Mouse (Mus musculus): ENCODE data around the gene Gm20517. TPM values are rescaled to one million over a fixed set of nuclear protein-coding genes. Genes with fewer than 3 reads are reported as not detected.
"Not testable (repeated sequence)": the region's sequence is repeated elsewhere in the genome, so short reads cannot be mapped to it uniquely, and the experiment has no call there.

The Gm20517 gene
- polyA plus RNA-seq, 1 experiment from 2014 or later: 1.8 TPM

DNA sequence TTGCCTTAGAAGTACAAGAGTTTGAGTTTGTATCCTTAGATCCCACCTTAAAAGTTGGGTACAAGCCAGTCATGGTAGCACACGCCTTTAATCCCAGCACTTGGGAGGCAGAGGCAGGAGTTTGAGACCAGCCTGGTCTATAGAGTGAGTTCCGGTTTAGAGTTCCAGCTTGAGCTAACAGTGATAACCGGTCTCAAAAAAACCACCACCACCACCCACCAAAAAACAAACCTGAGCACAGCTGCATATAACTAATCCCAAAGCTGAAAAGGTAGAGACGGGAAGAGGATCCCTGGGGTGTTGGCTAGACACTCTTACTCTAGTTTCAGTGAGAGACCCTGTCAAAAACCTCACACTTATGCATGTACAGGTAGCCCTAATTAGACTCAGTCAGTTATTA lies 5.3 kb downstream of the Gm20517 start:
- Histone ChIP-seq H3K27me3 (no peaks in the 10 kb centered on the region), H3K36me3 (peaks cover 76% of the 10 kb centered on the region), H3K9ac (no peak overlapping the region), H3K4me1 (peaks cover 12% of the 10 kb centered on the region), H3K4me3 (no peak overlapping the region), H3K4me2 (replicated peaks) (no peak overlapping the region), H3K9me3 (no peaks in the 10 kb centered on the region), H3K27ac (no peak overlapping the region)
- 90% methylated on average over 4 of the region's 4 CpGs for WGBS
- ATAC-seq (ENCODE audit: low FRiP score, low read depth): no peak

DNA sequence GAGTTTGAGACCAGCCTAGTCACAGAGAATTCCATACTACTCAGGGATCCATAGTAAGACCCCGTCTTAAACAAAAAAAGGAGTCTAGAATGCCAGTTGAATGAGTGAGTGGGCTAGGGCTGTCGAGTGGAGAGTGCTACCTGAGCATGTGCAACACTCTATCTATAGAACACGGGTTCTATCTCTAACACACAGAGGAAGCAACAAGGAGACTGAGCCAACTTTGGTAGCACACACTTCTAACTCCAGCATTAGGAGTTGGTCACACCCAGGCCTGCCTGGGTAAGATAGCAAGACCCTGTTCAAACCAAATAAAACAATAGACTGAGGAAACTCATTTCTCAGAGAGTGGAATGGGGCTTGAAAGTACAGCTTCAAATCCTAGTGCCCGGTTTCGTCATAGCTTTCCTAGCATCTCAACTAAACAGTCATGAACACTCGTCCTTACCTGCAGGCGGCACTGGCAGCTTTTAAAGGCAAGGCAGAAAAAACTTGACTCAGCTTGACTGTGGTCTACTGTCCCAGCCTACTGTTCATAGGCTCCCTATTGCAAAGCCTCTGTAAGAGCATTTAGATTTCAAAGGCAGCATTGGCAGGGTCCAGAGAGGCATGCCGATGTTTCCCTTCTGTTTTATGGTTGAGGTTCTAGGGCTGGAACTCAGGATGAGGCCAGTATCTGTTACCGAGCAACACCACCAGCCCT lies 6.4 kb downstream of the Gm20517 start:
- H3K4me2 ChIP-seq (replicated peaks): no peak overlapping the region
- no peaks in the 10 kb centered on the region for H3K27me3 ChIP-seq
- ATAC-seq (ENCODE audit: low FRiP score, low read depth): no peak
- H3K9me3 ChIP-seq: no peaks in the 10 kb centered on the region
- WGBS: 93% methylated on average over 9 of the region's 9 CpGs
- no peak overlapping the region for H3K27ac ChIP-seq
- no peak overlapping the region for H3K9ac ChIP-seq
- peaks cover 4% of the 10 kb centered on the region for H3K4me1 ChIP-seq
- H3K36me3 ChIP-seq: peaks cover 87% of the 10 kb centered on the region
- no peak overlapping the region for H3K4me3 ChIP-seq

DNA sequence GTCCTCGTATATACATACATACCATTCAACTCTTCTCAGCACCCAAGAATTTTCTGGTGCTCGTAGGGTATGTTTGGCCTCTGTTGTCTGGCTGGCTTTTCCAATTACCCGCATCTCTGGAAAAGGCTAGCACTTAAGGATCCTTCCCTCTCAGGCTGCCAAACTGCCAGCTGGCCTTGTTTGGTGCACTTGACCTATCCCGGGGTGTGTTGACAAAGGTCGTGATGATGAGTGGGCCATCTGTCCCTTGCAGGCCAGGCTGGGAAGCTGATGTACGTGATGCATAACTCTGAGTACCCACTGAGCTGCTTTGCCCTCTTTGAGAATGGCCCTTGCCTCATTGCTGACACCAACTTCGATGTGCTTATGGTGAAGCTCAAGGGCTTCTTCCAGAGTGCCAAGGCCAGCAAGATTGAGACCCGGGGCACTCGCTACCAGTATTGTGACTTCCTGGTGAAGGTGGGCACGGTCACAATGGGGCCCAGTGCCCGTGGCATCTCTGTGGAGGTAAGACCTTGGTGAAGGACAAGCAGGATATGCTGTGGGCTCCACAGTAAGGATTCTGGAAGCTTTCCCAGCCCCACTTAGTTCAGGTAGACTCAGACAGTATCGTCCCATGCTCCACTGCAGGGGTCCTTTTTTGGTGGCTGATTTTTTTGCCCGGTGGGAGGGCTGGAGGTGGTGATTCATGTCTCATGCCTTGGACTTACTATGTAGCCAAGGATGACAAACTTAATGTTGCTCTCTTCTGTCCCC lies 7.3 kb downstream of the Gm20517 start:
- peaks cover 91% of the 10 kb centered on the region for H3K36me3 ChIP-seq
- no peaks in the 10 kb centered on the region for H3K4me1 ChIP-seq
- ATAC-seq (ENCODE audit: low FRiP score, low read depth): no peak
- H3K4me3 ChIP-seq: no peak overlapping the region
- H3K4me2 ChIP-seq (replicated peaks): no peak overlapping the region
- no peak overlapping the region for H3K9ac ChIP-seq
- H3K27ac ChIP-seq: no peak overlapping the region
- no peaks in the 10 kb centered on the region for H3K27me3 ChIP-seq
- 92% methylated on average over 13 of the region's 13 CpGs for WGBS
- no peaks in the 10 kb centered on the region for H3K9me3 ChIP-seq

DNA sequence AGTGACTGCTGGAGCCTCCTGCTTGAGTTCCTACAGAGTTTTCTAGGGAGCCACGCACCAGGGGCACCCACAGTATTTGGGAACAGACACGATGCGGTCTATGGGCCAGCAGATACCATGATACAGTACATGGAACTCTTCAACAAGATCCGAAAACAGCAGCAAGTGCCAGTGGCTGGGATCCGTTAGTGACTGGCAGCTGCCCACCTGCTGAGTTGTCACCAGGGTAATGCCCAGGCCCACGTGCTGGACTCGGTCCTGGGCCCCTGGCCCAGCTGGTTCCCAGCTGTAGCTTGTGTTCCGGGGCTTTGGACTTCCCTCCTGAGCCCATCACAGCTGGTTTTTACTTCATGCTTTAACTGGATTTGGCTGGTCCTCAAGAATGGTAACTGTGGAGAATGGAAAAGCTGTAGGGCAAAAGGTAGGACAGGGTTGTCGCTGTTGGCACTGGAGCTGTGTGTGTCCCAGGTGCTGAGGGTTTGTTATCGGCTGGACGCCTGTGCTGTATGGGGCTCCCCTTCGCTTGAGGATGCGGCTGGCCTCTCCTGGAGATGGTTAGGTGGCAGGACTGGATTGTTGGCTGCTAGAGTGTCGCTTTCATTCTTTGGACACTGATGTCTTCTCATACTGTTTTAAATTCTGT lies 11.6 kb downstream of the Gm20517 start:
- Histone ChIP-seq H3K36me3 (peaks cover 77% of the 10 kb centered on the region), H3K27me3 (no peaks in the 10 kb centered on the region), H3K9ac (no peak overlapping the region), H3K9me3 (no peaks in the 10 kb centered on the region), H3K27ac (no peak overlapping the region), H3K4me1 (peaks cover 4% of the 10 kb centered on the region), H3K4me3 (no peak overlapping the region), H3K4me2 (replicated peaks) (no peak overlapping the region)
- WGBS: 90% methylated on average over 14 of the region's 14 CpGs
- ATAC-seq (ENCODE audit: low FRiP score, low read depth): no peak

DNA sequence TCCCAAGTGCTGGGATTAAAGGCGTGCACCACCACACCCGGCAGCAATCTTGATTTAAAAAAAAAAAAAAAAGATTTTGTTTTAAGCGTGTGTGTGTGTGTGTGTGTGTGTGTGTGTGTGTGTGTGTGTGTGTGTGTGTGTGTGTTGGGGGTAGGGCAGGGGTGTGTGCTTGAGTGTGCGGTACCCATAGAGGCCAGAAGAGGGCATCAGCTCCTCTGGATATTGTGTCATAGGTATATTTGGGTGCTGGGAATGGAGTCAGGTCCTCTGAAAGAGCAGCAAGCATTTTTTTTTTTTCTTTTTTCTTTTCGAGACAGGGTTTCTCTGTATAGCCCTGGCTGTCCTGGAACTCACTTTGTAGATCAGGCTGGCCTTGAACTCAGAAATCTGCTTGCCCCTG lies 13.2 kb downstream of the Gm20517 start:
- Histone ChIP-seq H3K4me1 (peaks cover 11% of the 10 kb centered on the region), H3K36me3 (peaks cover 66% of the 10 kb centered on the region)
- H3K4me3 ChIP-seq; H3K9me3 ChIP-seq; H3K9ac ChIP-seq; H3K27ac ChIP-seq; ATAC-seq (ENCODE audit: low FRiP score, low read depth); H3K4me2 ChIP-seq (replicated peaks); H3K27me3 ChIP-seq: not testable (repeated sequence)
- 96% methylated on average over 5 of the region's 5 CpGs for WGBS

DNA sequence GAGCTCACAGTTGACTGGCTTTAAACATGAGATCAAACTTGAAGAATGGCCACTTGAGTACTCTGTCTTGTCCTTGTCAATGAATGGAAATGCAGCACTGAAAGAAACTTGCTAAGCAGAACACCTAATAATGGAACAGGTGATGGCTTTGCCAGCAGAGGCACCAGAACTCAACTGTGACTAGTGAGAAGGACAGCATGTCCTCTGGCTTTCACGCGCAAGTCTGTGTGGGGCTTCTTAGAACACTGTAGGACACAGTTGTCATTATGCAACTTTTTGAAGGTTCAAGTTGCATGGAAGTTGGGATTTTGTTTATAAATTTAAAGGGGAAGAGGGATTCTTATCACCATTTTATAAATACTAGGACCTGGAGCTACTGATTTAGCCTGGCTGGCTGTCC lies 13.7 kb downstream of the Gm20517 start:
- Histone ChIP-seq H3K27ac (no peak overlapping the region), H3K4me3 (no peak overlapping the region), H3K36me3 (peaks cover 61% of the 10 kb centered on the region), H3K4me1 (peaks cover 11% of the 10 kb centered on the region), H3K9me3 (no peaks in the 10 kb centered on the region), H3K4me2 (replicated peaks) (no peak overlapping the region), H3K9ac (no peak overlapping the region), H3K27me3 (no peaks in the 10 kb centered on the region)
- 99% methylated on average over 2 of the region's 2 CpGs for WGBS
- no peak for ATAC-seq (ENCODE audit: low FRiP score, low read depth)

DNA sequence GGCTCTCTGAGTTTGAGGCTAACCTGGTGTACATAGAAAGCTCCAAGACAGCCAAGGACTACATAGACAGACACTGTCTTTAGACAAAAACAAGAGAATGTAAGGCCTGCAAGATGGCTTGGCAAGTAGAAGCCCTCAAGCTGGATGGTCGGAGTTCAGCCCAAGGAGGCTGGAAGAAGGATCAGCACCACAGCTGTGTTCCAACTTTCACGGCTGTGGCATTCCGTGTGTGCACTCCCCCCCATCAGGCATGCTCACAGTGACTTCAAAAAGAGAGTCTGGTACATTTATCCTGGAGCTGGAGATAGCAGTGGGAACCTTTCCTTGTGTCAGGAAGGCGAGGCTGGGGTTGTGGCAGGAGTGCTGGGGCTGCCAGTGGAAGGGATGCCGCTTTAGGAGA lies 14.6 kb downstream of the Gm20517 start:
- Histone ChIP-seq H3K9ac (no peak overlapping the region), H3K27me3 (no peaks in the 10 kb centered on the region), H3K9me3 (no peaks in the 10 kb centered on the region), H3K4me2 (replicated peaks) (no peak overlapping the region), H3K36me3 (peaks cover 53% of the 10 kb centered on the region), H3K27ac (no peak overlapping the region), H3K4me1 (peaks cover 20% of the 10 kb centered on the region), H3K4me3 (no peak overlapping the region)
- ATAC-seq (ENCODE audit: low FRiP score, low read depth): no peak
- WGBS: 84% methylated on average over 5 of the region's 5 CpGs

DNA sequence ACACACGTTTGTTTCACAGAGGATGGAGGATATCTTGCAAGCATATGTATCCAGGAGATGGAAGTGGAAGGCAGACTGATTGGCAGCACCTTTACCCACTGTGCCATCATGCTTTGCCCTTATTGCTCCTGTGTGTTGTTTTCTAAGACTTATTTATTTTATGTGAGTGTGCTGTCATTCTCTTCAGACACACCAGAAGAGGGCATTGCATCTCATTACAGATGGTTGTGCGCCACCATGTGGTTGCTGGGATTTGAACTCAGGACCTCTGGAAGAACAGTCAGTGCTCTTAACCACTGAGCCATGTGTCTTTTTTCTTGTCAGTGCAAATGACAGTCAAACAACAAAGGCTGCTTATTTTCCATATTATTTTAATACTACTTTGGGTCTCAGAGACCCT lies 16.4 kb downstream of the Gm20517 start:
- H3K4me3 ChIP-seq: peak overlapping the region; percentile 64
- no peaks in the 10 kb centered on the region for H3K9me3 ChIP-seq
- peaks cover 35% of the 10 kb centered on the region for H3K36me3 ChIP-seq
- peaks cover 30% of the 10 kb centered on the region for H3K4me1 ChIP-seq
- no peak for ATAC-seq (ENCODE audit: low FRiP score, low read depth)
- 81% methylated on average over 2 of the region's 2 CpGs for WGBS
- H3K27ac ChIP-seq: no peak overlapping the region
- H3K4me2 ChIP-seq (replicated peaks): peak overlapping the region; percentile 70
- no peak overlapping the region for H3K9ac ChIP-seq
- H3K27me3 ChIP-seq: no peaks in the 10 kb centered on the region

DNA sequence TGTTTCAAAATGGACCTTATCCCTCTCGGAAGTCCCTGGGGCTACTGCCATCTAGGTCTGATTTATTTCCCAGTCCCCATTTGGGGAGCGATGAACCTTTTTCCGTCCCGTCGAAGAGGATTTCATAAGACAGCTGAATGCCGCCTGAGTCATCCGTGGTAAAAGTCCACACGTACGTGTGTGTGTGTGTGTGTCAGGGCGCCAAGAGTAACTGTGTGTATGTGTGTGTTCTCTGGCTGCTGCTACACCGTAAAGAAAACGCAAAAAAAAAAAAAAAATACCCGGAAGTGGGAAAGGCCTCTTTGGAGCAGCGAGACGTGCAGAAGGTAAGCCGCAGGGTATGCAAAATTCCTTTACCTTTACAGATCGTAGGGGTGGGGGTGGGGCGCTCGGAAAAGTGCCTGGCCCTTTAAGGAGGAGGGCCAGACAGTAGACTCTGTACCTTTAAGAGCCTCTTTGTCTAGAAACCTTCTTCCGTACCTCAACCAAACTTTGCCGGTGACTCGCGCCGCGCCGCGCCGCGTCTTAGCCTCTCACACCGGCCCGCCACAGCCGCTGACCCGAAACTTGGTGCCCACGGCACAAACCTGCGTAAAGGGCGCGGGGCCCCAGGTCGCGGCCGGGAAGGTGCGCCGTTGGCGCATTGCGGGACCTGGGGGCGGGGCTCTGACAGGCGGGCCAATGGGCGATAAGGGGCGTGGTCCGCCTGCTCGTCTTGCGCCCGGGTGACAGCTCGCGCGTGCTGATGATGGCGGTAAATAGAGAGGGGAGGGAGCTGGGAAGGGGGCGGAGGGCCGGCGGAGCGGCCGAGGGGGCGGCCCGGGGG lies 17.7 kb downstream of the Gm20517 start:
- Histone ChIP-seq H3K9ac (peak overlapping the region; percentile 68), H3K4me1 (peaks cover 30% of the 10 kb centered on the region), H3K9me3 (no peaks in the 10 kb centered on the region), H3K4me3 (peak overlapping the region; percentile 64), H3K4me2 (replicated peaks) (peak overlapping the region; percentile 70), H3K27ac (peak overlapping the region; percentile 94), H3K27me3 (no peaks in the 10 kb centered on the region), H3K36me3 (peaks cover 23% of the 10 kb centered on the region)
- ATAC-seq (ENCODE audit: low FRiP score, low read depth): peak; percentile 95
- WGBS: under 1% methylated on average over 53 of the region's 63 CpGs

DNA sequence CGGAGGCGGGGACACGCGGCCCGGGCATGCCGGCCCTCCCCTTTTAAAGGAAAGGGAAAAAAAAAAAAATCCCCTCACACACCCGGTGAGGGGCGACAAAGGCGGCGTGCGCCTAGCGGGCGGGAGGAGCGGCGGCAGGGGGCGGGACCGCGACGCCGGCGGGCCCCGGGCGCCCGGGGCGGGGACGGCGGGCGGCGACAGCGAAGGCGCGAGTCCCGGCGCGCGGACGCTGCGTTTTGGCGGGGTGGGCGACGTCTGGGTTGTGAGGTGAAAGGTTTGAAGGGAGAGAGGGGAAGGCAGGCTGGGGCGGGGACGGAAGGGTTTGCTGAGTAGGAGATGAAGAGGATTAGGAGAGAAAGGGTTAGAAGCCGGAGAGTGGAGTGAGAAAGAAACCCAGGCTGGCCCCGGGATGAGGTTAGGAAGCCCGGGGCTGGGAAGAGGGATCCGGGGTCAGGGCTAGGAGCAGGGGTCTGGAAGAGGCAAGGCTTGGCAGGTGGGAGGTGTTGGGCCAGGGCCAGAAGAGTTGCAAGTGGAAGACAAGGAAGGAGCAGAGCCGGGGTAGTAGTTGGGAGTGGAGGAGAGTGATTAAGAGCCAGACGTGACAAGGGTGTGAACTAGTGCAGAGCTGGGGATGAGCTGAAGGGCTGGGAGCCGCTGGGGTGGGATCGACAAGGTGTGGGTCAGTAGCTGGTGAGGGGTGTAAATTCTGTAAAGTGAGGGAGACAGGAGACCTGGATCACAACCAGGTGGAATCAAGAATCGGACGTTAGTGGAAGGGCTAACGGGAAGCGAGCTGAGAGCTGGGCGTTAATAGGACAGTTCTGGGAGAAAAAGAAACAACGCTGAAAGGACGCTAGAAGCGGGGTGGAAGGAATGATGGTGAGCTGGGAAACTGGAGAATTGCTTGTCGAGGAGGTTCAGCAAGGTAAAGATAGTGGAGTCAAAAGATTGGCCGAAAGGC lies 18.6 kb downstream of the Gm20517 start:
- Histone ChIP-seq H3K4me2 (replicated peaks) (peak overlapping the region; percentile 70), H3K4me1 (peaks cover 30% of the 10 kb centered on the region), H3K27me3 (no peaks in the 10 kb centered on the region), H3K9me3 (no peaks in the 10 kb centered on the region), H3K27ac (peak overlapping the region; percentile 94), H3K4me3 (peak overlapping the region; percentile 64), H3K9ac (peak overlapping the region; percentile 68), H3K36me3 (peaks cover 13% of the 10 kb centered on the region)
- under 1% methylated on average over 61 of the region's 61 CpGs for WGBS
- ATAC-seq (ENCODE audit: low FRiP score, low read depth): peak; percentile 6

DNA sequence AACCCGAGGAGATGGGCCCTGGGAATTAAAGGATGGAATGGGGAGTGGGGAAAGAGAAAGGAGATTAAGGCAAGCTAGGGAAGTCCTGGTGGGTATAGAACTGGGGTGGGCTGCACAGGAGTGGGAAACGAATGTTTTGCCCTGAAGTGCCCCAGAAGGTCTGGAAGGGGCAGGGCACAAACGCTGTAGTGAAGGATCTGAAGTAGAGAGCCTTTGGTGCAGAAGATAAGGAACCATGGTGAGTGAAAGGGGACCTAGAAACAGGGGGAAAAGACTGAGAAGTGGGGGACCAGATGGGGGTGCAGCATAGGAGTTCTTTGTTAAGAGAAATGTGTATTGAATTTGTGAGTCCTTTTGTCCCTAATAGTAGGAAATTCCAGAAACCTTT lies 19.3 kb downstream of the Gm20517 start, which contains the start of gene Usp49:
Gene Usp49, plus strand, starts transcription at position 13 of the 388 bp plus-strand sequence.
- Histone ChIP-seq H3K4me2 (replicated peaks) (peak within 1 kb of the TSS; percentile 70), H3K36me3 (peaks cover 14% of the 10 kb centered on the region), H3K27me3 (no peaks in the 10 kb centered on the region), H3K4me1 (peaks cover 30% of the 10 kb centered on the region), H3K9ac (peak within 1 kb of the TSS; percentile 68), H3K9me3 (no peaks in the 10 kb centered on the region), H3K4me3 (peak within 1 kb of the TSS; percentile 64), H3K27ac (peak within 1 kb of the TSS; percentile 94)
- ATAC-seq (ENCODE audit: low FRiP score, low read depth): no peak
- WGBS: 1% methylated on average over 3 of the region's 3 CpGs

Data from limb, embryonic 13.5 days (tissue).